In genomic region chr1:105909121-105909520, GRCm38 (mm10) we compare ENCODE assay signal across 28 mouse cellular contexts.
DNase-seq lines count a peak whose midpoint lies in the region; ATAC-seq lines count a peak whose summit lies in the region.
"Had no signal": no experiment of that assay in that cellular context is flagged by ENCODE, and none has a peak within 500 bp of the region (broad histone marks: within the 10 kb centered on the region; RNA-seq: fewer than 3 reads in every experiment).

No protein-coding gene starts in this region.

- H3K27me3 ChIP-seq in liver, embryonic 12.5 days (replicated peaks), result no peaks in the 10 kb centered on the region
- H3K27me3 ChIP-seq in liver, embryonic 11.5 days (replicated peaks; ENCODE audit: control insufficient read depth, insufficient read depth, low read length), result no peaks in the 10 kb centered on the region
- H3K27me3 ChIP-seq in liver, embryonic 16.5 days (ENCODE audit: control insufficient read depth, insufficient read depth, low read depth, low read length), result no peaks in the 10 kb centered on the region
- H3K27me3 ChIP-seq: CH12.LX; embryonic facial prominence, embryonic 13.5 days; forebrain, embryonic 12.5 days; forebrain, embryonic 15.5 days; heart, embryonic 13.5 days had no signal

- peaks cover 3% of the 10 kb centered on the region; the same call in 1 of the 2 replicates for H3K4me1 ChIP-seq in liver, embryonic 12.5 days
- H3K4me1 ChIP-seq in liver, embryonic 11.5 days (replicated peaks; ENCODE audit: control insufficient read depth, insufficient read depth, low read length), result no peaks in the 10 kb centered on the region
- H3K4me1 ChIP-seq in liver, embryonic 16.5 days (ENCODE audit: control insufficient read depth, low read depth, low read length), result no peaks in the 10 kb centered on the region

- 52% methylated on average over 4 of the region's 4 CpGs for WGBS in liver, embryonic 12.5 days (ENCODE audit: insufficient replicate concordance)
- WGBS in liver, embryonic 11.5 days, result 64% methylated on average over 4 of the region's 4 CpGs
- 50% methylated on average over 4 of the region's 4 CpGs for WGBS in liver, embryonic 16.5 days (ENCODE audit: insufficient replicate concordance)

- no peak for ATAC-seq in liver, embryonic 12.5 days
- ATAC-seq in liver, embryonic 11.5 days (replicated peaks; ENCODE audit: low FRiP score), result no peak
- ATAC-seq in liver, embryonic 16.5 days (ENCODE audit: low read depth), result no peak
- ATAC-seq: activated CD4-positive, CD25-positive, alpha-beta regulatory T cell, adult 4 months; inflammation-experienced regulatory T-cells, adult 6 months had no signal

- H3K9ac ChIP-seq in liver, embryonic 12.5 days, result no peak overlapping the region
- no peak overlapping the region for H3K9ac ChIP-seq in liver, embryonic 11.5 days (ENCODE audit: low read depth, low read length)
- H3K9ac ChIP-seq in liver, embryonic 16.5 days (ENCODE audit: low read depth, low read length), result no peak overlapping the region
- H3K9ac ChIP-seq: embryonic facial prominence, embryonic 13.5 days; forebrain, embryonic 12.5 days; forebrain, embryonic 15.5 days; hindbrain, embryonic 14.5 days had no signal

- no peaks in the 10 kb centered on the region for H3K9me3 ChIP-seq in liver, embryonic 12.5 days (replicated peaks)
- H3K9me3 ChIP-seq in liver, embryonic 11.5 days (ENCODE audit: control insufficient read depth, low read length), result no peaks in the 10 kb centered on the region; the same call in 1 of the 2 replicates
- H3K9me3 ChIP-seq in liver, embryonic 16.5 days (replicated peaks; ENCODE audit: control insufficient read depth, low read length), result no peaks in the 10 kb centered on the region
- H3K9me3 ChIP-seq: embryonic facial prominence, embryonic 10.5 days; embryonic facial prominence, embryonic 13.5 days; forebrain, embryonic 12.5 days; forebrain, embryonic 15.5 days; G1E; heart, embryonic 10.5 days had no signal

- H3K4me2 ChIP-seq in liver, embryonic 12.5 days, result no peak overlapping the region
- H3K4me2 ChIP-seq in liver, embryonic 11.5 days, result no peak overlapping the region
- no peak overlapping the region for H3K4me2 ChIP-seq in liver, embryonic 16.5 days (ENCODE audit: low read depth, low read length)
- H3K4me2 ChIP-seq: embryonic facial prominence, embryonic 13.5 days; forebrain, embryonic 12.5 days; forebrain, embryonic 15.5 days; heart, embryonic 13.5 days; hindbrain, embryonic 14.5 days had no signal

- H3K36me3 ChIP-seq in liver, embryonic 12.5 days, result no peaks in the 10 kb centered on the region
- no peaks in the 10 kb centered on the region for H3K36me3 ChIP-seq in liver, embryonic 11.5 days (ENCODE audit: control insufficient read depth, insufficient read depth, low read length)
- no peaks in the 10 kb centered on the region for H3K36me3 ChIP-seq in liver, embryonic 16.5 days (ENCODE audit: control insufficient read depth, insufficient read depth)
- H3K36me3 ChIP-seq: embryonic facial prominence, embryonic 10.5 days; embryonic facial prominence, embryonic 13.5 days; forebrain, embryonic 12.5 days; forebrain, embryonic 15.5 days; G1E; heart, embryonic 10.5 days; heart, embryonic 13.5 days had no signal

- peak overlapping the region; percentile 30; the same call in 1 of the 2 replicates for H3K27ac ChIP-seq in liver, embryonic 12.5 days
- no peak overlapping the region for H3K27ac ChIP-seq in liver, embryonic 11.5 days (ENCODE audit: low read depth, low read length)
- peak overlapping the region; percentile 80 for H3K27ac ChIP-seq in liver, embryonic 16.5 days (ENCODE audit: low read length)
- H3K27ac ChIP-seq: embryonic facial prominence, embryonic 10.5 days; embryonic facial prominence, embryonic 13.5 days; forebrain, embryonic 12.5 days; heart, embryonic 10.5 days; hindbrain, embryonic 14.5 days had no signal

- no peak overlapping the region for H3K4me3 ChIP-seq in liver, embryonic 12.5 days
- no peak overlapping the region for H3K4me3 ChIP-seq in liver, embryonic 11.5 days (ENCODE audit: low read depth, low read length)
- H3K4me3 ChIP-seq in liver, embryonic 16.5 days (ENCODE audit: low read depth, low read length), result no peak overlapping the region
- H3K4me3 ChIP-seq: embryonic facial prominence, embryonic 10.5 days; embryonic facial prominence, embryonic 13.5 days; erythroblast, embryonic 14.5 days; forebrain, embryonic 12.5 days; forebrain, embryonic 15.5 days; heart, adult 2 months; heart, embryonic 10.5 days; heart, embryonic 13.5 days had no signal

- peak; percentile 31 for DNase-seq in heart, adult 11 months
- DNase-seq in heart, adult 18-20 months, result no peak
- no peak for DNase-seq in liver, embryonic 11.5 days (ENCODE audit: low spot score)
- DNase-seq in layer of hippocampus, adult 11-12 months (ENCODE audit: low spot score), result no peak
- DNase-seq in cerebellum, postnatal 14 days, result no peak
- DNase-seq: adrenal gland, adult 8-10 months; adrenal gland, postnatal 36 days; B cell, adult 2 months; cerebellum, adult 18-20 months; cerebellum, adult 9-10 months; gastrocnemius, postnatal 14 days; heart, adult 2 months; heart, postnatal 14 days; heart, postnatal 4 days had no signal
